Mouse (Mus musculus) central nervous system, embryonic 18 days (tissue): Measurements from ENCODE around the gene Mzf1. TPM values are rescaled to one million over a fixed set of nuclear protein-coding genes. Genes with fewer than 3 reads are reported as not detected.

Experiments
- polyA plus RNA-seq: library from polyadenylated mRNA; depleted of rRNA; stranded (reverse); fragments of >200 nt; gene quantifications from 2 replicates; pipeline ENCODE4 v1.2.3, GENCODE M21; 2012; rRNA removed

The Mzf1 gene
- polyA plus RNA-seq: 12.1 and 14.2 TPM in 2 replicates

GRCm38 (mm10) chr7:13054287-13055010 is at the start of gene Mzf1:
Mzf1 (minus strand) TSS chr7:13054764.

DNA sequence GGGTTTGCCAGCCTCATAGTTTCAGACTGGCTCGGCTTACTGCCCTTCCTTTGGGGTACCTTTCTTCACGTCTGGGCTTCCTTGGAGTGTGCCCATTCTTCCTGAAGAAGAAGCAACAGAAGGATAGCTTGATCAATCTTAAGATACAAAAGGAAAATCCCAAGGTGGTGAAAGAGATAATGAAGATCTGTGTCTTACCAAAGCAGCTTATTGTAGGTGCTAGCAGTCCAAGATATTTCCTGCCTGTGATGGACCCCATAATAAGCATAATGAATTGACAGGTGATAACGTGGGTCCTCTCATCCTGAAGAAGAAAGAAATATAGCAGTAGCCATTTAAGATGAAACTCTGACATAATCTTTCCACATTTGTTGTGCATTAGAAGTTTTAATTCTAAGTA is 40.5 kb upstream of the Mzf1 start, which contains the start of gene Vmn1r85:
Gene Vmn1r85 (minus strand): TSS at position 101 of the 400 bp plus-strand sequence.

GRCm38 (mm10) chr7:13037901-13038555 is 16.5 kb downstream of the Mzf1 start, which contains the start of gene Ube2m:
Ube2m (minus strand) TSS chr7:13038275.

GRCm38 (mm10) chr7:13034148-13034977 is 20.2 kb downstream of the Mzf1 start, which contains the start of gene Chmp2a:
Chmp2a (minus strand) TSS chr7:13034807.

DNA sequence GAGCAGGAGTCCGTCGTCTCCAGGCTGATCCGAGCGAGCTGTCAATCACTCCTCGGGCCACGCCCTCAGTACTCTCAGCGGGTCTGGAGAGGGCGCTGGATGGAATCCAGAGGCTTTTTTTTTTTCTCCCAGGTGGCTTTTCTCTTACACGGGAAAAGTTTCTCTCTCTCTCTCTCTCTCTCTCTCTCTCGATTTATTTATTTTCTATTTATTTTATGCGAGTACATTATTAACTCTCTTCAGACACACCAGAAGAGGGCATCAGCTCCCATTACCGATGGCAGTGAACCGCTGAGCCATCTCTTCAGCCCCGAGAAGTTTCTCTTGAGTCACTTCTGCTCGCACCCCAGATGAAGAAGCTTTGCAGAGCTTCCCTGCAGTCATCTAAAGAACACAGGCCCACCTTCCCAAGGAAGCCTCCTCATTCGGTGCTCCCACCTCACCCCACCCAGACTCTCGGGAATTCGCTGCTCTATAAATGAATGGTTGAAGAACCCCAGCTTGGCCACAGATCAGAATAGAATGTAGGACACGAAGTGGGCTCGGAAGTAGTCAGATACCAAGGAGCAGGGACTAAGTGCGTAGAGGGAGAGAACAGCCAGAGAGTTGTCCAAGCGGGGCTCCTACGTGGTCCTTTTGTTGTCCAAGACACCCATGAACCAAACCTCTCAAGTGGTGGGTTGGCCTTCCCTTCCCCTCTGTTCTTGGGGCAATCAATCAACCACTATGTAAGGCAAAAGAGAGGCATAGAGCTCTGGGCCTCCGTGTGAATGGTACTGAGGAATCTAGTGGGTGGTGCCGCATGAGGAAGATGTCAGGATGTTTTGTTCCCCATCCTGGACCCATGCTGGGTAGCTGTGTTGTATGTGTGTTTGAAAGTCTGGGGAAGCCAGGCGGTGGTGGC is 44.3 kb downstream of the Mzf1 start, which contains the start of gene Zbtb45:
Gene Zbtb45 (minus strand): TSS at position 30 of the 904 bp plus-strand sequence.

GRCm38 (mm10) chr7:12998851-12999250 is 55.7 kb downstream of the Mzf1 start, which contains the start of gene Trim28:
Trim28 (plus strand) TSS chr7:12999114.

DNA sequence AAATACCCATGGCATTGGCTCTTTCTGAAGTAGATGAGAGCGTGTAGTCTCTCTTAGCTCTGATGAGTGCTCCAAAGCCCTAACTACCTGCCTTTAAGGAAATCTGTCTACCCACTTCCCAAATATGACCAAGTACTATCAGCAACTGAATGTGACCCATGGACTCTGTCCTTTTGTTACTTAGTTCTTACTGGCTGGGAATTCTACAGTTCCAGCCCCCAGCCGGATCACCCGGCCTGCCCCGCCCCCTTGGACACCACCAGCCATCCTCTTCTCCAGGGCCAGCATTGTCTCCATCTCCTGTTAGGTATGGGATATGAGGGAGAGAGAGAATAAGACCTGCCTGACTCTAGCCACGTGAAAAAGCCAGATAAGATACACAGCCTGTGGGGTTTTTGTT is 56.5 kb downstream of the Mzf1 start, which contains the start of gene Slc27a5:
Gene Slc27a5 (minus strand): TSS at position 140 of the 400 bp plus-strand sequence.

Other genes starting within 250 kb of the Mzf1 start
- 20.6 and 21.3 TPM in 2 replicates for gene Zfp329, start 235.9 kb downstream of the Mzf1 start, polyA plus RNA-seq
- 12.7 and 13.3 TPM in 2 replicates for gene Zfp110, start 220.0 kb downstream of the Mzf1 start, polyA plus RNA-seq
- 9.5 and 9.9 TPM in 2 replicates for gene Zfp128, start 173.6 kb downstream of the Mzf1 start, polyA plus RNA-seq
- gene Zscan22, start 156.9 kb downstream of the Mzf1 start, polyA plus RNA-seq: 12.9 and 14.9 TPM in 2 replicates
- gene Rps5, start 132.5 kb downstream of the Mzf1 start, polyA plus RNA-seq: 2,008 and 2,137 TPM in 2 replicates
- gene Rnf225, start 127.3 kb downstream of the Mzf1 start, polyA plus RNA-seq: 1.9 and 2.0 TPM in 2 replicates
- gene Zfp324, start 88.9 kb downstream of the Mzf1 start, polyA plus RNA-seq: 11.9 and 12.0 TPM in 2 replicates
- gene Zfp446, start 76.9 kb downstream of the Mzf1 start, polyA plus RNA-seq: 11.2 and 11.3 TPM in 2 replicates
- 1.1 and 1.2 TPM in 2 replicates for gene Slc27a5, start 56.6 kb downstream of the Mzf1 start, polyA plus RNA-seq
- 367 and 417 TPM in 2 replicates for gene Trim28, start 55.6 kb downstream of the Mzf1 start, polyA plus RNA-seq
- gene Zbtb45, start 44.7 kb downstream of the Mzf1 start, polyA plus RNA-seq: 30.5 and 39.6 TPM in 2 replicates
- 212 and 230 TPM in 2 replicates for gene Chmp2a, start 20.0 kb downstream of the Mzf1 start, polyA plus RNA-seq
- 326 and 330 TPM in 2 replicates for gene Ube2m, start 16.5 kb downstream of the Mzf1 start, polyA plus RNA-seq
- gene Vmn1r85, start 40.4 kb upstream of the Mzf1 start, polyA plus RNA-seq: 0.18 and 0.20 TPM in 2 replicates
- 0.01 TPM in 2 replicates for gene Vmn1r86, start 65.2 kb upstream of the Mzf1 start, polyA plus RNA-seq
- not detected in 2 replicates for gene Vmn1r87, start 85.4 kb upstream of the Mzf1 start, polyA plus RNA-seq
- 0.01 TPM in 1 of 2 replicates, not detected in the other for gene Vmn1r88, start 104.8 kb upstream of the Mzf1 start, polyA plus RNA-seq
- gene Vmn1r89, start 158.3 kb upstream of the Mzf1 start, polyA plus RNA-seq: not detected in 2 replicates
- 34.0 and 39.0 TPM in 2 replicates for gene Lig1, start 222.5 kb upstream of the Mzf1 start, polyA plus RNA-seq
- 7.8 and 8.9 TPM in 2 replicates for gene Zswim9, start 224.0 kb upstream of the Mzf1 start, polyA plus RNA-seq